Mouse (Mus musculus): ENCODE measurements around the gene I830077J02Rik. TPM values are rescaled to one million over a fixed set of nuclear protein-coding genes. Genes with fewer than 3 reads are reported as not detected.
"Not testable (repeated sequence)": the region's sequence is repeated elsewhere in the genome, so short reads cannot be mapped to it uniquely, and the experiment has no call there.

I830077J02Rik gene
- total and polyA plus RNA-seq, 3 experiments = 2.8 to 9.4 TPM; not detected in 1

DNA sequence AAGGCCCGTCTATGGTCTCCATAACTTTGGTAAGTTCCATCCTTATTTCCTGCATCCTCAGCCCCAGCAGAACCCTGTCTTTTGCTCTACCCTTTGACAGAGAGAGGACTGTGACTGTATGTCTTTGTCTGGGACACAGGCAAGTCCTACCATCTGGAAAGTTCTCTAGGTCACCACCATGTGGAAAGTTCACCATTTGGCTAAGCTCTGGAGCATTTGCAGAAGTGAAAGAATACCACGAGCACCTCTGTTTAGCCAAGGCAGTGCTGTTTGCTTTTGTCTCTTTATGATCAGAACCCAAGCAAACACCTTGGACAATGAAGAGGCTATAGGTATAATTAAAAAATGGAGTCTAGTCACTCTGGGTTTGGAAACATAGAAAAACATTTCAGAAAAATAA, 10.5 kb downstream of the I830077J02Rik start:
- Histone ChIP-seq H3K4me3 (ENCODE audit: control insufficient read depth in 1 of 2, insufficient read depth in 1 of 2, low read depth in 2 of 2, low read length in 2 of 2) (no peak overlapping the region), H3K27me3 (ENCODE audit: control insufficient read depth in 1 of 2, insufficient read depth in 2 of 2, low read length in 2 of 2) (no peaks in the 10 kb centered on the region), H3K27ac (ENCODE audit: control insufficient read depth, low read depth, low read length) (no peak overlapping the region), H3K9ac (ENCODE audit: control insufficient read depth, low read depth, low read length, poor library complexity, severe bottlenecking) (no peak overlapping the region), H3K79me2 (ENCODE audit: control insufficient read depth, insufficient read depth, low read length, poor library complexity) (no peaks in the 10 kb centered on the region), H3K9me3 (replicated peaks; ENCODE audit: insufficient read depth, low read length) (no peaks in the 10 kb centered on the region), H3K4me1 (ENCODE audit: control insufficient read depth in 1 of 2, insufficient read depth in 2 of 2, low read length in 2 of 2) (peaks cover 18 to 41% of the 10 kb centered on the region in 2 experiments), H3K36me3 (ENCODE audit: control insufficient read depth in 1 of 2, insufficient read depth in 2 of 2, low read length in 2 of 2) (peaks cover 0 to 39% of the 10 kb centered on the region in 2 experiments; a peak in 2 of 4 replicates)
- DNase-seq (ENCODE audit: low read depth, low spot score) = no peak
- no peak for TF ChIP-seq RAD21 (IDR thresholded peaks at IDR 0.05; ENCODE audit: low read depth, low read length)
- TF ChIP-seq MYB (IDR thresholded peaks at IDR 0.05; ENCODE audit: low read depth, low read length) = no peak
- TF ChIP-seq ZKSCAN1 (IDR thresholded peaks at IDR 0.05; ENCODE audit: low read depth, low read length) = no peak
- TF ChIP-seq ELF1 (IDR thresholded peaks at IDR 0.05; ENCODE audit: low read depth, low read length) = no peak
- TF ChIP-seq TCF12 (IDR thresholded peaks at IDR 0.05; ENCODE audit: low read depth, low read length) = no peak
- no peak for TF ChIP-seq SMC3 (IDR thresholded peaks at IDR 0.05; ENCODE audit: low read depth, low read length)
- no peak for TF ChIP-seq HCFC1 (IDR thresholded peaks at IDR 0.05; ENCODE audit: low read depth, low read length)
- TF ChIP-seq ZNF384 (IDR thresholded peaks at IDR 0.05; ENCODE audit: low read depth, low read length) = no peak
- no peak for TF ChIP-seq TBP (IDR thresholded peaks at IDR 0.05; ENCODE audit: low read depth, low read length)
- no peak for TF ChIP-seq JUND (IDR thresholded peaks at IDR 0.05; ENCODE audit: low read depth, low read length)
- TF ChIP-seq NELFE (IDR thresholded peaks at IDR 0.05; ENCODE audit: low read depth, low read length) = no peak
- no peak for TF ChIP-seq RCOR1 (IDR thresholded peaks at IDR 0.05; ENCODE audit: low read depth, low read length)
- no peak for TF ChIP-seq GATA1 (IDR thresholded peaks at IDR 0.05; ENCODE audit: low read depth, low read length)
- TF ChIP-seq MYC (IDR thresholded peaks at IDR 0.05; ENCODE audit: low read depth, low read length) = no peak
- TF ChIP-seq ETS1 (IDR thresholded peaks at IDR 0.05; ENCODE audit: low read depth, low read length) = no peak
- TF ChIP-seq GABPA (IDR thresholded peaks at IDR 0.05; ENCODE audit: low read depth, low read length) = no peak
- TF ChIP-seq CHD1 (IDR thresholded peaks at IDR 0.05; ENCODE audit: low read depth, low read length) = no peak
- TF ChIP-seq USF1 (IDR thresholded peaks at IDR 0.05; ENCODE audit: low read depth, low read length) = no peak
- no peak for TF ChIP-seq TAL1 (IDR thresholded peaks at IDR 0.05; ENCODE audit: low read length)
- no peak for TF ChIP-seq EP300 (IDR thresholded peaks at IDR 0.05; ENCODE audit: low read depth in 1 of 2, low read length in 2 of 2)

GRCm38 (mm10) chr3:105920743-105921142, 11.7 kb downstream of the I830077J02Rik start:
- peak; percentile 60 for DNase-seq (ENCODE audit: low read depth, low spot score)
- TF ChIP-seq MXI1 (IDR thresholded peaks at IDR 0.05; ENCODE audit: low read depth, low read length) = peak; percentile 33; the same call in 1 of the 2 replicates
- TF ChIP-seq EP300 (IDR thresholded peaks at IDR 0.05; ENCODE audit: low read depth in 1 of 2, low read length in 2 of 2) = peak in 1 of 2 experiments; percentile 36; a peak in 1 of 4 replicates
- TF ChIP-seq MAX (IDR thresholded peaks at IDR 0.05; ENCODE audit: low read length) = 0 out of 2 replicates have a peak, but pooled peaks have one; percentile 45
- 0 out of 2 replicates have a peak, but pooled peaks have one; percentile 15 for TF ChIP-seq ETS1 (IDR thresholded peaks at IDR 0.05; ENCODE audit: low read depth, low read length)
- TF ChIP-seq MYC (IDR thresholded peaks at IDR 0.05; ENCODE audit: low read depth, low read length) = peak; percentile 51; the same call in 1 of the 2 replicates
- peak; percentile 57; the same call in 1 of the 2 replicates for TF ChIP-seq GATA1 (IDR thresholded peaks at IDR 0.05; ENCODE audit: low read depth, low read length)
- not testable (repeated sequence) for H3K9me3 ChIP-seq (replicated peaks; ENCODE audit: insufficient read depth, low read length); H3K79me2 ChIP-seq (ENCODE audit: control insufficient read depth, insufficient read depth, low read length, poor library complexity); H3K9ac ChIP-seq (ENCODE audit: control insufficient read depth, low read depth, low read length, poor library complexity, severe bottlenecking); H3K4me3 ChIP-seq (ENCODE audit: control insufficient read depth in 1 of 2, insufficient read depth in 1 of 2, low read depth in 2 of 2, low read length in 2 of 2); H3K27me3 ChIP-seq (ENCODE audit: control insufficient read depth in 1 of 2, insufficient read depth in 2 of 2, low read length in 2 of 2)
- Histone ChIP-seq H3K36me3 (ENCODE audit: control insufficient read depth in 1 of 2, insufficient read depth in 2 of 2, low read length in 2 of 2) (peaks cover 0 to 40% of the 10 kb centered on the region in 2 experiments; a peak in 2 of 4 replicates), H3K4me1 (ENCODE audit: control insufficient read depth in 1 of 2, insufficient read depth in 2 of 2, low read length in 2 of 2) (peaks cover 16 to 41% of the 10 kb centered on the region in 2 experiments), H3K27ac (ENCODE audit: control insufficient read depth, low read depth, low read length) (peak overlapping the region; percentile 41)

All from MEL (cell line).